Mouse (Mus musculus) spleen, postnatal 14 days (tissue): ENCODE results near the gene Ctbp2.

Source experiments
- DNase-seq, 2 experiments: peaks; one replicate each; pipeline ENCODE4 v3.0.0; 2021 to 2022; ENCODE audit warnings: low spot score in 2 of 2

The Ctbp2 gene

DNA sequence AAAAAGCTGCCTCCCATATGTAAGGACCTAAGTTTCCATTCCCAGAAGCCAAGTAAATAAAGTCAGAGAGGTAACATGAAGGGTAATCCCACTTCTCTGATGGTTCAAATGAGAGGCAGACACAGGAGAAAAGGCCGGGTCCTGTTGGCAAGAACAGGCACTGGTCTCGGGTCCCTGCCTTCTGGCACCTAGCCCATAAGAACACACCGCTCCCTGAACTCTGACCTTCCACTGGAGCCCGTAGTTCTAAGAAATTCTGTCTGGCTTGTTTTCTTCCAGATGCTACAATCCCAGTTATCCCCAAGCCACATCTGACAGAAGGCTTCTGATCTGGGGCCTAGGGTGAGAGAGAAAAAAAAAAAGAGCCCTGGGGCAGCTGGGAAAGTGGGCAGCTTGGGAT, 35.7 kb downstream of the Ctbp2 start:
- no peak for DNase-seq

GRCm38 (mm10) chr7:133085408-133085807, 38.7 kb downstream of the Ctbp2 start:
- DNase-seq, result no peak

GRCm38 (mm10) chr7:133083936-133084614, 40.1 kb downstream of the Ctbp2 start:
- DNase-seq, result no peak

GRCm38 (mm10) chr7:133078929-133079328, 45.2 kb downstream of the Ctbp2 start:
- DNase-seq, result no peak

GRCm38 (mm10) chr7:133074462-133075133, 49.6 kb downstream of the Ctbp2 start:
- DNase-seq, result no peak

- DNase-seq, result no peak
Measured at GRCm38 (mm10) chr7:133073147-133073651, 51.0 kb downstream of the Ctbp2 start.

DNA sequence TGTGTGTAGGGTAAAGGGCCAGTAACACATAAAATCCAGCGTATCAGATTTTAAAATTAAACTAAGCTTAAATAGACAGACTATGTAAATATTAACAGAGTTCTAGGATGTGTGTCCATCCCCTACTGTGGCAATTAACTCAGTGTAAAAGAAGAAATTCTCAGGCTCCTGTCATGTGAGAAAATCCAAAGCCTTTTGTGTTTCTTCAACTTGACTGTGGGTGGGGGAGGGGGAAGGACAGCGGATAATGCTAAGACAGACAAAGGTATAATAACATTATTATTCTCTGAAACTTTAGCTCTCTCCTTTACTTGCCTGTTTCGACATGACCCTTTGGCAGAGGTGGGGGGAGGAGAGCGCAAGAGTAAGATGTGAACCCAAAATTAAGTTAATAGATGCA, 51.6 kb downstream of the Ctbp2 start:
- DNase-seq, result no peak

DNA sequence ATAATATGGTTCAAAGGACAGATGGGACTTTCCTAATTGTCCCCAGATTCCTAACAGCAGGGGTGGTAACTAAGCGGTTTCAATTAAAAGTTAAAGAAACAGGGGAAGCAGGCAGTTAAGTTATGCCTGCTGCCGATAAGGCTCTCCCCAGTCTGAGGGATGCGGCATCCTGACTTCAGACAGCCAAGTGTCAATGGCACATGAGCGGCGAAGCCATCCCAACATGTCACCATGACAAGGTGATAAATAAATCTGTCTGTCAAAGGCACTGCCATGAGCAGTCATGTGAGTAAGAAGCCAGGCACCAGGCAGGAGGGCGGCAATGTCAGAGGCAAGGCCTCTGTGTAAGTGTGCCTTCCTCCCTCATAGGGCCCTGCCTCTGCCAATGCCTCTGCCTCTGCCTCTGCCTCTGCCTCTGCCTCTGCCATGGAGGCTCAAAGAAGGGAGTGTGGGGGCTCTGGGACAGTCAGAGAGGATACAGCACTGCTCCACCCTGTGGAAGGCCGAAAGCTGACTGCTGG, 56.8 kb downstream of the Ctbp2 start:
- DNase-seq, result no peak

- no peak for DNase-seq
Measured at GRCm38 (mm10) chr7:133066776-133067175, 57.4 kb downstream of the Ctbp2 start.

DNA sequence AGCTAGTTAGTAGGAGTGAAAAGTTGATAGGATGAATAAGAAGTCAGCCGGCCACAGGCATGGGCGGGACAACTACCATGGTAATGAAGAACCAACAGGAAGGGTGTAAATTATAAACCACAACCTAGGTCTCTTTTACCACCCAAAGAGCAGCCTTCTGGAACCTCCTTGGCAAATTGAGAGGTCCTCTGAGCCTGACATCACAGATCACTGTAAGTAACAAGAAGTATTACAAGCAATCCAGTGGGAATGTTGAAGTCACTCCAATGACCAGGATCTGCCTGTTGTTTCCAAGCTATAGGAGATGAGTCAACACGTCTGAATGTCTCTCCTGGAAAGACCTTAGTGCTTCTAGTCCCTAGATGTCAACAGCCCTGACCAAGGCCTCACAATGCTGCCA, 62.1 kb downstream of the Ctbp2 start:
- no peak for DNase-seq

GRCm38 (mm10) chr7:133060170-133060569, 64.0 kb downstream of the Ctbp2 start:
- no peak for DNase-seq

- DNase-seq, result no peak
Measured at GRCm38 (mm10) chr7:133059517-133060104, 64.5 kb downstream of the Ctbp2 start.

- DNase-seq, result no peak
Measured at GRCm38 (mm10) chr7:133059150-133059509, 65.0 kb downstream of the Ctbp2 start.

DNA sequence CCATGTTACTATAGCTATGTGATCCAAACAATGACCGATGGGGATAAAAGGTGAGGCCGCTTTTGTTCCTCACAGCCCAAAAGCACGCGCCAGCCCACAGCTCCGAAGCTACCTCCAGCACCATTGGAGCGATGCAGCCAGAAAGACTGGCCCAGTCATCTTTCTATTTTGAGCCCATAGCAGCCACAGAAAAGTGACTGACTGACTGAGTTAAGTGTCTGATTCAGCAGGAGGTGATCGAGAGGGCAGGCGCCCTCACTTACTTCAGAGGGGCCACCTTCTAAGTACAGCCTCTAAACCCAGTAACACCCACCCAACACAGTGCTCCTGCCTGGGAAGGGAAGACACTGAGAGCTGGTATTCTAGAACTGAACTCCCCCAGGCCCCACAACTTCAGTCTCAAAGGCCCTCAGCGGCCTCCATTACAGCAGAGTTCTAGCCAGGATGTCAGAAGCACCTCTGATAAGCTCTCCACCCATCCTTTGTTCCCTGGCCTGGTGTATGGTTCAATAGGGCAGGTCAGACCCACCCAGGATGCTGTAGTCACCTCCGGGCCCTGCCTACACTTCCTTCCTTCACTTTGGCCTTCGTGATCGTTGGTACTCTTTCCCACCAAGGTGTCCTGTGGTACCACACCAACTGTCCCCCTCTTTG, 65.5 kb downstream of the Ctbp2 start:
- no peak for DNase-seq

DNA sequence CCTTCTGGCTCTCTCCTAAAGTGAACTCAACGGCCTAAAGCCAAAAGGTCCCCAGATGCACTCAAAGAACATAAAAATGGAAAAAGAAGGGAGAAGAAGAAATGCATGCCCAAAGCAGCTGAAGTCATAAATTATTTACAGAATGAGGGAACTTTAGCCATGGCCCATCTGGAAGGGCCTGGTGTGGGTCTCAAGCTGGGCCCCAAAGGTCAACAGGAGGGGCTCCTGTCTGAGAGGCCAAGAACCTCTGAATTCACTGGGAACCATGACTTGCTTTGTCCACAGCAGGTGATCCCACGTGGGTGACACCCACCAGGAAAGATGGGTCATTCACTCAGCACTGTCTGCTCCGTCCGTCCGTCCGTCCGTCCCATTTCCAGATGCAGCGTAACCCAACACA, 67.2 kb downstream of the Ctbp2 start:
- DNase-seq, result no peak

DNA sequence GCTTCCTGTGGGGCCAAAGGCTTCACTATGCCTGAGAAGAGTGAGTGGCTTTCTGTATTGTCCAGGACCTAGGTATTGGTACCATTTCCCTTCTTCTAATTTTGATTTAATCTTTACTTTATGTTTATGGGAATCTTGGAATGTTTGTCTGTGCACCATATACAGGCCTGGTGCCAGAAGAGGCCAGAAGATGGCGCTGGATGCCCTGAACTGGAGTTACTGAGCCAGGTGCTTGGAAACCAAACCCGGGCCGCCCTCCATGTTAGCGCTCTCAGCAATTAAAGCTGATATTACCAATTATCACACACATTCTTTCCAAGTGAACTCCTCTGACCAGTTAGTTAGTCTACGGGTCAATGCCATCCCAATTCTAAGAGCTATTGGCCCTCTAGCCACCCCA, 69.7 kb downstream of the Ctbp2 start:
- DNase-seq, result no peak

GRCm38 (mm10) chr7:133053757-133054156, 70.4 kb downstream of the Ctbp2 start:
- no peak for DNase-seq

DNA sequence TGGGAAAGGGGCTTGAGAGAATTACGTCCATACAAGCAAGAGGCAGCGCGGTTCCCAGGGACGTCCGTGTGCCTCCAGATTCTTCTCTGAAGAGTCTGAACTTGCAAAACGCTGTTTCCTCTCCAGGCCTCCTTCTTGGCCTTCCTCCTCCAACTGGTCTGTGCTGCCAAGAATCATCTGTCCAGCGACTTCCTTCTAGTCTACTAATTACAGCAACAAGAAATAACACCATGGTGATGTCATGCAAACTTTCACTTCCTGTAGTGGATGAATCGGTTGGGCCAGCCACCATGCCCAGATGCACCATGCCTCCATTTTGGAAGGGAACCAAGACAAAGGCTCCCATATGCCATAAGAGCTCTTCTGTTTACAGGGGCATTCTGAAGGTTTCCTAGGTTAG, 71.3 kb downstream of the Ctbp2 start:
- no peak for DNase-seq

GRCm38 (mm10) chr7:133050681-133051080, 73.5 kb downstream of the Ctbp2 start:
- no peak for DNase-seq

DNA sequence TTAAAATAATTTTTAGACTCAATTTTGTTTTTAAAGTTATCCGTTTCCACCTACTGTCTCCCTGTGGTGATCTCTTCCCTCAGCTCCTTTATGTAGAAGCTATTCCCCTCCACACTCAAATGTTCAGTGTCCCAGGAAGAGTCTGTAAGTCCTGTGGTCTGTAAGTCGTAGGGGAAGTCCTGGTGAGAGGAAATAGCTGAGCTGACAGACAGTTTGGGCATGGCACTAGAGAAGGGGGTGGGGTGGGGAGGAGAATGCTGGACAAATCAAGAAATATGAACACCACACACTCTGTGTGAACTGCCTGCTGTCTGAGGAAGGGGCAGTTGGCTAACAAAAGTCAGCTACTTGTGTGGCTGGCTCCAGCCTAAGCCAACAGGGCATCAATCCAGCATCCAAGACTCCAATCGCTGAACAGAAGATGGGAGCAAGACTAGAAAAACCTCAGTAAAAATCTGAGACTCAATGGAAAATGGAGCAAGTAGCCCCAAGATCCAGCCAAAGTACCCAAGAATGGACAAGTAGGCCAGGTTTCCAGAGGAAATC, 76.0 kb downstream of the Ctbp2 start:
- no peak for DNase-seq

GRCm38 (mm10) chr7:133047287-133047686, 76.9 kb downstream of the Ctbp2 start:
- DNase-seq, result no peak

DNA sequence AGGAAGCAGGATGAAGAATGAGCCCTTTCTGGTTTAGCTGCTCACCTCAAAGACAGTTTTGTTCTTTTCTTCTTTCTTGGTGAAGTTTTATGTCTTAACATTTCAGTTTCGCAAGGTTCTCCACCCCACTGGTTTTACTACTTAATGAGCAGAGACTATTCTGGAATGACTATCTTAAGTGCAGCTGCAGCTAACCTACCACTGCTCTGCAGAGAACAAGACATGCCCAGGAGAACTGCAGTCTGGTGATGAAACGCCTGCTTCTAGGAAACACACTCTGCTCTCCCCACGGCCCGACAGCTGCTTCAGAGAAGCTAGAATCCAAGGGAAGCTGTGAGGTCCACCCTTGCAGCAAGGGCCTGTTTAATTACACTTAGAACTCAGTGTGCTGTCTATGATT, 79.4 kb downstream of the Ctbp2 start:
- DNase-seq, result no peak
